Mouse (Mus musculus) liver, embryonic 16.5 days (tissue): ENCODE measurements around the gene Dhrs7b. TPM values are rescaled to one million over a fixed set of nuclear protein-coding genes. Genes with fewer than 3 reads are reported as not detected.

Experiments used
- ATAC-seq: fragments of 200-750 bp; cut with Nextera tagmentation; 2 replicates; pipeline ENCODE4 v1.8.0; 2017; ENCODE audit warnings: low read depth, mild to moderate bottlenecking, moderate number of reproducible peaks, moderate library complexity
- H3K27ac ChIP-seq: fragments of 300-500 bp; sonication (generic); 2 replicates; pipeline ENCODE4 v1.5.1; 2014; ENCODE audit warnings: mild to moderate bottlenecking, low read length
- H3K27me3 ChIP-seq: fragments of 300-500 bp; sonication (generic); 2 replicates; pipeline ENCODE4 v1.6.1; 2014; ENCODE audit warnings: low read depth, low read length, mixed read lengths; ENCODE audit not compliant: control insufficient read depth, insufficient read depth
- H3K36me3 ChIP-seq: fragments of 300-500 bp; sonication (generic); 2 replicates; pipeline ENCODE4 v1.6.1; 2014; ENCODE audit warnings: mild to moderate bottlenecking; ENCODE audit not compliant: control insufficient read depth, insufficient read depth
- H3K4me1 ChIP-seq: fragments of 300-500 bp; sonication (generic); 2 replicates; pipeline ENCODE4 v1.6.1; 2014; ENCODE audit warnings: low read depth, low read length, mixed read lengths; ENCODE audit not compliant: control insufficient read depth
- H3K4me2 ChIP-seq: fragments of 300-500 bp; sonication (generic); 2 replicates; pipeline ENCODE4 v1.6.1; 2014; ENCODE audit warnings: low read depth, low read length, mixed read lengths
- H3K4me3 ChIP-seq: fragments of 300-500 bp; sonication (generic); 2 replicates; pipeline ENCODE4 v1.5.1; 2014; ENCODE audit warnings: low read depth, mild to moderate bottlenecking, low read length
- H3K9ac ChIP-seq: fragments of 300-500 bp; sonication (generic); 2 replicates; pipeline ENCODE4 v1.6.1; 2014; ENCODE audit warnings: low read depth, low read length
- H3K9me3 ChIP-seq: fragments of 300-500 bp; sonication (generic); replicated peaks from 2 replicates; pipeline ENCODE4 v1.6.1; 2016; ENCODE audit warnings: low read length; ENCODE audit not compliant: control insufficient read depth
- WGBS: fragments of 180-500 bp; shearing (Covaris S2); extraction: QIAGEN DNeasy Blood & Tissue Kit; methylation state at CpG from one replicate; pipeline ENCODE4 v1.1.7; 2014; ENCODE audit not compliant: insufficient replicate concordance; 5-methylcytosine and 5-hydroxymethylcytosine counted together
- polyA plus RNA-seq: library from polyadenylated mRNA; unstranded; fragments of >200 nt; fragmentation: Nextera tagmentation; extraction: Ambion mirVana; gene quantifications from 2 replicates; pipeline ENCODE4 v1.2.1, GENCODE M21; 2015

Dhrs7b gene
- polyA plus RNA-seq, 1 experiment from 2014 or later, result 18.1 TPM

GRCm38 (mm10) chr11:60827241-60827945, 3.0 kb upstream of the Dhrs7b start:
- WGBS, result 55% methylated on average over 4 of the region's 4 CpGs
- no peak overlapping the region for H3K27ac ChIP-seq

GRCm38 (mm10) chr11:60828903-60829302, 1.5 kb upstream of the Dhrs7b start:
- Histone ChIP-seq H3K4me2 (no peak overlapping the region), H3K4me1 (peaks cover 5% of the 10 kb centered on the region), H3K4me3 (no peak overlapping the region), H3K9ac (no peak overlapping the region), H3K27me3 (no peaks in the 10 kb centered on the region), H3K9me3 (no peaks in the 10 kb centered on the region), H3K36me3 (no peaks in the 10 kb centered on the region), H3K27ac (no peak overlapping the region)
- WGBS, result 16% methylated on average over 2 of the region's 2 CpGs
- ATAC-seq, result no peak

More at GRCm38 (mm10) chr11:60827241-60827945, 3.0 kb upstream of the Dhrs7b start:
- Histone ChIP-seq H3K27me3 (no peaks in the 10 kb centered on the region), H3K4me3 (no peak overlapping the region), H3K4me1 (peaks cover 5% of the 10 kb centered on the region), H3K9me3 (no peaks in the 10 kb centered on the region), H3K36me3 (no peaks in the 10 kb centered on the region), H3K9ac (no peak overlapping the region), H3K4me2 (no peak overlapping the region)
- no peak for ATAC-seq

- no peaks in the 10 kb centered on the region for H3K27me3 ChIP-seq
- no peak overlapping the region for H3K27ac ChIP-seq
- peaks cover 7% of the 10 kb centered on the region for H3K4me1 ChIP-seq
- H3K4me2 ChIP-seq, result no peak overlapping the region
- no peak overlapping the region for H3K9ac ChIP-seq
- H3K36me3 ChIP-seq, result no peaks in the 10 kb centered on the region
- 77% methylated on average over 6 of the region's 6 CpGs for WGBS
- H3K9me3 ChIP-seq, result no peaks in the 10 kb centered on the region
- H3K4me3 ChIP-seq, result no peak overlapping the region
- no peak for ATAC-seq
Observed at GRCm38 (mm10) chr11:60836897-60837296, 6.5 kb downstream of the Dhrs7b start.

- H3K4me2 ChIP-seq, result peak overlapping the region; percentile 7; the same call in 1 of the 2 replicates
Observed at GRCm38 (mm10) chr11:60837644-60838406, 7.4 kb downstream of the Dhrs7b start.

GRCm38 (mm10) chr11:60841467-60842200, 11.2 kb downstream of the Dhrs7b start:
- no peak overlapping the region for H3K27ac ChIP-seq
- H3K4me2 ChIP-seq, result no peak overlapping the region
- H3K9me3 ChIP-seq, result no peaks in the 10 kb centered on the region
- peaks cover 4% of the 10 kb centered on the region for H3K4me1 ChIP-seq
- H3K9ac ChIP-seq, result no peak overlapping the region
- H3K27me3 ChIP-seq, result no peaks in the 10 kb centered on the region
- 71% methylated on average over 12 of the region's 12 CpGs for WGBS
- H3K36me3 ChIP-seq, result no peaks in the 10 kb centered on the region; the same call in 1 of the 2 replicates
- H3K4me3 ChIP-seq, result no peak overlapping the region
- no peak for ATAC-seq

More at GRCm38 (mm10) chr11:60837644-60838406, 7.4 kb downstream of the Dhrs7b start:
- Histone ChIP-seq H3K9ac (no peak overlapping the region), H3K27ac (peak overlapping the region; percentile 26), H3K9me3 (no peaks in the 10 kb centered on the region), H3K27me3 (no peaks in the 10 kb centered on the region), H3K36me3 (no peaks in the 10 kb centered on the region), H3K4me1 (peaks cover 7% of the 10 kb centered on the region), H3K4me3 (no peak overlapping the region)
- ATAC-seq, result peak; percentile 73
- 49% methylated on average over 10 of the region's 10 CpGs for WGBS

GRCm38 (mm10) chr11:60843412-60843811, 13.0 kb downstream of the Dhrs7b start:
- Histone ChIP-seq H3K9ac (no peak overlapping the region), H3K27ac (no peak overlapping the region), H3K4me1 (no peaks in the 10 kb centered on the region; the same call in none of the 2 replicates), H3K36me3 (no peaks in the 10 kb centered on the region; the same call in 1 of the 2 replicates), H3K4me2 (no peak overlapping the region), H3K27me3 (no peaks in the 10 kb centered on the region), H3K9me3 (no peaks in the 10 kb centered on the region), H3K4me3 (no peak overlapping the region)
- WGBS, result 75% methylated on average over 5 of the region's 5 CpGs
- no peak for ATAC-seq

- Histone ChIP-seq H3K4me3 (no peak overlapping the region), H3K4me1 (no peaks in the 10 kb centered on the region), H3K4me2 (no peak overlapping the region), H3K27me3 (no peaks in the 10 kb centered on the region), H3K9ac (no peak overlapping the region), H3K27ac (no peak overlapping the region), H3K9me3 (no peaks in the 10 kb centered on the region), H3K36me3 (peaks cover 3% of the 10 kb centered on the region; the same call in 1 of the 2 replicates)
- no peak for ATAC-seq
- 66% methylated on average over 5 of the region's 5 CpGs for WGBS
Observed at GRCm38 (mm10) chr11:60845415-60845814, 15.0 kb downstream of the Dhrs7b start.

GRCm38 (mm10) chr11:60856587-60856986, 26.2 kb downstream of the Dhrs7b start:
- peaks cover 23% of the 10 kb centered on the region for H3K36me3 ChIP-seq
- no peaks in the 10 kb centered on the region for H3K27me3 ChIP-seq
- no peak for ATAC-seq
- no peak overlapping the region for H3K4me3 ChIP-seq
- H3K27ac ChIP-seq, result no peak overlapping the region
- no peaks in the 10 kb centered on the region for H3K9me3 ChIP-seq
- no peaks in the 10 kb centered on the region for H3K4me1 ChIP-seq
- H3K9ac ChIP-seq, result no peak overlapping the region
- 64% methylated on average over 3 of the region's 3 CpGs for WGBS
- no peak overlapping the region for H3K4me2 ChIP-seq
